Mouse (Mus musculus) layer of hippocampus, adult 18-20 months (tissue): ENCODE data around the gene Mrgprb8. TPM values are rescaled to one million over a fixed set of nuclear protein-coding genes. Genes with fewer than 3 reads are reported as not detected.
"Not testable (repeated sequence)": the region's sequence is repeated elsewhere in the genome, so short reads cannot be mapped to it uniquely, and the experiment has no call there.

Experiments
- DNase-seq, 2 experiments: peaks; one replicate each; pipeline ENCODE4 v3.0.0; 2022; ENCODE audit warnings: low spot score in 2 of 2
- long read RNA-seq: library from polyadenylated mRNA; stranded (forward); transcript quantifications from one replicate; pipeline ENCODE4 v2.0.0, GENCODE M21; 2021
- total RNA-seq, 2 experiments: library from RNA; stranded (reverse); gene quantifications; 2 replicates each; pipeline ENCODE4 v1.2.3; 2021

The Mrgprb8 gene
- total RNA-seq: not detected
- long read RNA-seq: 0 reads

DNA sequence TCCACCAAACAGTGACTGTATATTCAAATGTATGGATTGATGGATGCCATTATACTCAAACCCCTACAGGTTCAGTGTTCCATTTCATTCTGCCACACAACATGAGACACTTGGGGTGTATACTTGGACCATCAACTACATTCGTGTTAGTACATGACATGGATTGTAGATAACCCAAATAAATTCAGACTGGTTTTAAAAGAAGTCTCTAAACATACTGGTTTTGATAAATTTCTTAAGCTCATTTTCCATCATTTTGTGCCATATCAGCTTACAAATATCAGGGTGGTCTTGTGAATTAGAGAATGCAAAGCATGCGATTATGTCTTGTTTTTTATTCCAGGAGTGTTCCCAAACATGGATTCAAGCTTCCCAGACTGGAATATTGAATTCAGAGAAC is at the start of gene Mrgprb8:
Mrgprb8 (plus strand) TSS at position 301 of the 400 bp plus-strand sequence.
- DNase-seq: no peak

DNA sequence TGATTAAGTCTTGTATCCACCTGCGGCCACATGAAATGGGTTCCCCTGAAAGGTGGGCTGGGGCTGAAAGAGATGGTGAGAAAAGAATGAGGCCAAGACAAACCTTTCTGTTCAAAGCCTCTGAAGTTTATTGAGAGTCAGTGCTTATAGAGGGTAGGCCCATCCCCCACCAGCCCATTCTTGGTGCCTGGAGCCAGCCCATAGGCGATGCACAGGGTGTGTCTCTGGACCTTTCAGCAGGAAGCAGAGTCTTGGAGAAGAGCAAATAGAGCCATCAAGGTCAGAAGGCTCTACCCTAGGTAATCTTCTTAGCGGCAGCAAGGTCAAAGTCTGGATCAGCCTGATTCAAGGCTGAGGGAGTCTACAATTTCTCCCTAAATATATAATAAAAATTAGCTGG is 47.6 kb downstream of the Mrgprb8 start:
- DNase-seq: not testable (repeated sequence)

DNA sequence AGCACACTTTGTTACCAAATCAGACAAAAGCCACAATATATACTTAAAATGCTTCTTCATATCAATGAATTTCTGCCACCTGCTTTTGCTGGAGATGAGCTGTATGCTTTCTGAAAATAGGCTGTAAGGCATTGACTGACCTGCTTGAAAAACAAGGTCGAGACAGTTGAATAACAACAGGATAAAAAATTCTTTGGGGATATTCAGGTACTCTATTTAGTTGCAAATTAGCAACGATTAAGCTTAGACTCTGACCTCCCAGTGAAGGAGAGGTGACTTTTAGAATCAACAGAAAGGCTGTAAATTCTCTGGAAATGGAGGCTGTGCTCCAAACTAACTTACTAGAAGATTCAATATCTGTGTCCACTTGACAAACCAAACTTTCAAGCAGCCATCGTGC is 48.3 kb downstream of the Mrgprb8 start:
- no peak for DNase-seq

Other genes with a start within 250 kb of the Mrgprb8 start
- not detected for gene Mrgprb5, start 219.5 kb upstream of the Mrgprb8 start, total RNA-seq
- gene Mrgprb4, start 189.2 kb upstream of the Mrgprb8 start, total RNA-seq: not detected
- gene Mrgprb1, start 67.8 kb downstream of the Mrgprb8 start, total RNA-seq: under 1 TPM in 1 of 2 experiments, not detected in 1; 0.08 TPM
- gene Mrgprx2, start 110.8 kb downstream of the Mrgprb8 start, total RNA-seq: not detected
- not detected for gene Mrgprb2, start 169.6 kb downstream of the Mrgprb8 start, total RNA-seq